Mouse (Mus musculus) cerebellum, adult 9-10 months (tissue): ENCODE measurements around the gene Kif1b.

Source experiments
- DNase-seq: peaks from one replicate; pipeline ENCODE4 v3.0.0; 2022

The Kif1b gene

DNA sequence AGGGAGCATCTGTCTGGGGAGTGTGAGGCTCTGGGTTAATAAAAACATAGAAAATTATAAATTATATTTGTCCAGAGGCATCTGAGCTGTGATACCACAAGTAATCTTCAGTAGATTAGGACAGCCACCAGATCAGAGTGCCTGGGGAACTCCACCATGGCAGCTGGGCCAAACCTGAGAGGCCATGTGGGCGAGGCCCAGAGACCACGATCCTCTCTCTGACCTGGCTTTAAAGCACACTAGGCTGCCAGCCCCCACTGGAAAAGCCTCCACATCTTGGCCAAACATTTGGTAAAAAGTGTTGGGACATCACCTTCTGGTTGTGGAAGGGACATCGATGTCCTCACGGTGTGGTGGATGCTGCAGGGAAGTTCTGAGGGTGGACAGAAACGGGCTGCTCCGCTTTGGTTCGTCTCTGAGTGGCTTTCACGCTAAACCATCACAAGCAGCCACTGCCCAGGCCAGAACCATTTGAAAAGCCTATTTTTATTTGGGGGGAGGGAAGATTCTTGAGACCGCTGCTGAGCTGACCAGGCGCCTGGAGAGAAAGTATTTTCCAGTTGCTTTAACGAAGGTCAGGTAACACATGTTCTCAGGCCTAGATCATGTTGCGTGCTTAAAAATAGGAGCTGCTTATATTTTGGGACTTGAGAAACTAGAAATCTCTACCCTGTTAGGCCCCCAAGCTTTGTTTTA lies 6.2 kb upstream of the Kif1b start:
- no peak for DNase-seq

GRCm38 (mm10) chr4:149311996-149312395 lies 4.5 kb upstream of the Kif1b start:
- DNase-seq, result no peak

DNA sequence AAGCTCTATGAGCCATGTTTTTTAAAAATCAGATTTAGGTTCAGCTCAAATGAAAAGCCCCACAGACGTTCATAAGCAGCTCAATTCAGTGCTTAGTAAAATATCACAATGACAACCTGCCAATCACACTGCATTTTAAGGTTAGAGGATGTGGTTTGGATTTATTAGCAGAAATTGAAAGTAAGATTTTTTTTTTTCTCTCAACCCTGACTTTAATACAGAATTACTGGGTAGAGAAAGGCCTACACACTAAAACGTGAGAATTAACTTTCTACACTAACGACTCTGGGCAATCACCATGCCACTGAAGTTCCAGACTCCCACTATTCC lies 963 bp upstream of the Kif1b start:
- no peak for DNase-seq

GRCm38 (mm10) chr4:149306712-149307595 lies 539 bp downstream of the Kif1b start:
- peak; percentile 93 for DNase-seq

- no peak for DNase-seq
Observed at GRCm38 (mm10) chr4:149305761-149306711, 1.5 kb downstream of the Kif1b start.

GRCm38 (mm10) chr4:149304466-149304865 lies 3.0 kb downstream of the Kif1b start:
- DNase-seq, result no peak

DNA sequence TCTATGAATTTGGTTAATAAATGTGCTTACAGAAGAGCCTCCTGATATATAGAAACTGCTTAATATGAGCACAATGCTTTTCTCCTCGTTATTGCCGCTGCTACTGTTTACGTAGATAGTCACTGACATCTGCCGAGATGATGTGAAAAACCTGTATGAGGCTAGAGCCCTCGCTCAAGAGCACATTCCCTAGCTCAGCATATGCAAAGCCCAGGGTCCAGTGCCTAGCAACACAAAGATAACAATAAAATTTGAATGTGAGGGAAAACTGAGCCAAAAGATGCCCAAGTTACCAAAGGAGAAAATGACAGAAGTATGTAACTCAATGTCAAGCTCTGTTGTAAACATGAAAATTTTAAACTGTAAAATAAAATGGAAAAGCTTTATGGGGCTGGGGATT lies 4.0 kb downstream of the Kif1b start:
- no peak for DNase-seq

DNA sequence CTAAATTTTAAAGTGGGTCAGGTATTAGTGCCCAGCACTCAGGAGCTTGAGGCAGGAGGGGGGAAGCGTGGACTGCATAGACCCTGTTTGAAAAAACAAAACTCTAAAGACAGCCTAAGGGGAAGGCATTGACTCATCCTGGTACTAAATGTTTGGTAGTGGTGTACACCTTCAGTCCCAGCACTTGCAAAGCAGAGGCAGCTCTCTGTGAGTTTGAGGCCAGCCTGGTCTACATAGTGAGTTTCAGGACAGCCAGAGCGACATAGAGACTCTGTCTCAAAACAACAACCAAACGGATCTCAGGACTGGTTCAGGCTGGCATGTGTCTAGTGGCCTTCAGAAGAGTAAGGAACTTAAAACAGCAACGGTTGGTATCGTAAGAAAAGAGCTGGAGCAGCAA lies 4.7 kb downstream of the Kif1b start:
- no peak for DNase-seq

DNA sequence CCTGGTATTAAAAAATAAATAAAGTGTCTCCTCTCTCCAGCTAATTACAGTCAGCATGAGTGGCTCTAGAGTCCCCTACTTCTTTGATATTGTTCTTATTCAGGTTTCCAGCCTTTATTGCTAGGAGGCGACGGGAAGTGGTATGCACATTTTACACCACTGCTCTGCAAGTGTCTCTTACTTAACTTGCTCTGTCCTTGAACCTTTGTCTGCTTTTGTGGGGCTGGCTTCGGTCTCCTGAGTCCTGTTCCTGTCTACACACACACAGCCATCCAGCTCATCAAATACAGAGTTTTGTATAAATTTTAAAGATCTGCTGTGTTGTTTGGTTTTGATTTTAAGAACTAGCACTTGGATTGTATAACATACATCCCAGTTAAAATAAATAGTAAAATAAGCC lies 5.4 kb downstream of the Kif1b start:
- DNase-seq, result no peak

- DNase-seq, result no peak
Observed at GRCm38 (mm10) chr4:149296501-149296900, 11.0 kb downstream of the Kif1b start.

DNA sequence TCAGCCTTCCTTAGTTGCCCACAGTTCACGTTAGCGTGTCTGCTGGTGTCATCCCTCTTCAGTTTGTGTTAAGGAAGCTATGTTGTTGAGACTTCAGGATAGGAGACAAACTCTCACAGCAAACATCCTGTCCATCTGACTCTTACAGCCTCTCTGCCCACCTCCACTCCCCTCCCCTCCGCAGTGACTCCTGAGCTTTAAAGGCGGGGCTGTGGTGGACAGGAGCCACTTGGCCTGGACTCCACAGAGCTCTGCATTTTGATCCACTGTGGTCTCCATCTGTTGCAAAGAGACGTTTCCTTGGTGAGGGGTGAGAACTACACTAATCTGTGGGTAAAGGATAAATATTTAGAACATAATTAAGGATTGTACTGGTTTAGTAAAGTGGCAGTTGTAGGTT lies 14.5 kb downstream of the Kif1b start:
- peak; percentile 73 for DNase-seq

DNA sequence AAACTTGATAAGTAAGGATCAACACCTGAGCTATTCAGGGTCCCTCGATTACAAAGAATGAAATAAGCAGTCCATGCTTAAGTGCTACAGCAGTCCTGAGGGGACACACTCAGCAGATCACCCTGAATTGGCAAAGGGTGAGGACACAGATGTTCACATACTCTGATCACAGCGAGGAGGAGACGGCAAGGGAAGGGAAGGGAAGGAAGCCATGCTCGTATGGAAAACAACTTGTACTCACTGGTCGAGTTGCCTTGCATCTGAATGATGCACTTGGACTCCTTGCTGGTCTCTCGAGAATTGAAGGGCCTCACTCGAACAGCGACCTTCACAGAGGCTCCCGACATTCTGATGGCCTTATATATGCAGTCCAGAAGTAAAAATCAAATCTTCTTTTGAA lies 16.4 kb downstream of the Kif1b start:
- no peak for DNase-seq

- no peak for DNase-seq
Observed at GRCm38 (mm10) chr4:149290157-149290750, 17.2 kb downstream of the Kif1b start.

GRCm38 (mm10) chr4:149286287-149287137 lies 21.0 kb downstream of the Kif1b start:
- no peak for DNase-seq

DNA sequence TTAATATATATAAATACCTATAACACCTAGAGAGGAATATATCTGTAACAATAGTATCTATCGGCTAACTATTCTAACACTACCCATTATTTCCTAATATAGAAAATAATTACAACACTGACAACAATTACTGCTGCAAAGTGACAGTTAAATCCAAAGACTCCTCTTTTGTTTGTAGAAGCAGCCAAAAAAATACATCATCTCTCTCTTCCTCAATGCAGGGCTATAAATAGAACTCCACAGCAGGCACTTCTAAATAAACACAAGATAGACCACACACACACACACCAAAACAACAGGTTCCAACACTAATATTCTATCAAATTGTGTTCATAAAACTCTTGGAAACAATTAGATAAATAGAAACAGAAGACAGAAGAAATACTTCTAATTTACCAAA lies 21.8 kb downstream of the Kif1b start:
- DNase-seq, result no peak

DNA sequence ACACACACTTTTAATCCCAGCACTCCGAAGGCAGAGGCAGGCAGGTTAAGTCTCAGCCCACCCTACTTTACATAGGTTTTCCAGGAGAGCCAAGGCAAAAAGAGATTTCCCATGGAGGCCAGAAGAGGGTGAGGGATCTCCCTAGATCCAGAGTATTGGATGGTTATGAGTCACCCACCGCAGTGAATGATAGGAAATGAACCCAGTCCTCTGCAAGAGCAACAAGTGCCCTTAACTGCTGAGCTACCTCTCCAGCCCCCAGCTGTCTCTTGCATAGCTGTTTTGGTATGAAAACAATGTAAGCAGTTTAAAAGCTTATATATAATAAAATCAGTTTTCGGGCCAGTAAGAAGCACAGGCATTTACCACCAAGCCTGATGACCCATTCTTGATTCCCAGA lies 24.5 kb downstream of the Kif1b start:
- DNase-seq, result no peak

- no peak for DNase-seq
Observed at GRCm38 (mm10) chr4:149282025-149282738, 25.3 kb downstream of the Kif1b start.

DNA sequence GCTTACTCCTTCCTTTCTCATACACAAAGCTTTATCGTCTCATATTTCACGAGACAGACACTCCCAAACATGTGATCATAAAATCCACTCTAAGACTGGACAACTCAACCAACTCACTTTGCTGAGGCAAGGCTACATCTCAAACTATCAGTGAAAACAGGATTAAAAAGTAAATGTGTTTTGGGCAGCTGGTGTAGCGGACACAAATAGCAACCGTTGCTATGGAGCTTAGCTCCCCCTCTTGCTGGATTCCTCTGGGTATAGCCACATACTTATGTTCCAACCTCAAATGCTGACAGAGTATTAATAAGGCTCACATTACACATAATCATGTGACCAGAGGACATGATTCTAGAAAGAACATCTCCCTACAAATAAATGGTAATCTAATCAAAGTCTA lies 29.9 kb downstream of the Kif1b start:
- DNase-seq, result no peak

DNA sequence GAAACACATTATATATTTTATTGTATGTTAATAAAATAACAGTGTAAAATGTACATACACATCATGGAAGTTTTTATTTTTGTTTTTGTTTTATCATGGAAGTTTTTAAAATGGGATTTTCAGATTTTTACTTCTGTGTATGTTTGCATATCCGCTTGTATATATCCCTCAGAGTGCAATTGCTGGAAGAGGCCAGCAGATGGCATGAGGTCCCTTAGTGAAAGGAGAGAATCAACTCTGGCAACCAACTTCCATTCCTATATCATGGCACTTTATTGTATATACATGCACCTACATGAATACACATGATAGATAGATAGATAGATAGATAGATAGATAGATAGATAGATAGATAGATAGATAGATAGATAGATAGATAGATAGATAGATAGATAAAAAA lies 34.4 kb downstream of the Kif1b start:
- no peak for DNase-seq

DNA sequence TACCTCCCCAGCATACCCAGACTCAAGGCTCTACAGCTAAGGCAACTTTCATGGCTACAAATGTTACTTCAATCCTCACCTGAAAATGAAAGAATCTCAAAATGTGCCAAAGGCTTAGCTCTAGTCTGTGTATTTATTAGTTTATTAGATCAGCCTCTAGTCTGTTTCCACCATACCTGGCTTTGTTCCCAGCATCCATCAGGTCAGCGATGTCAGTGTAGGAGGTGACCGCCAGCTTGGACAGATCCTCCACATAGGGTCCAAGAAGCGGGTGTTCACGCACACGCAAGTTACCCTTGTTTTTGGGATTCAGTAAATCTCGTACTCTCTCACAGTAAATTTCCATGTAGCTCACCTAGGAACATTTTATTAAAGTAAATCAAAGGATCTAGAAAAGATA lies 37.0 kb downstream of the Kif1b start:
- peak; percentile 57 for DNase-seq

DNA sequence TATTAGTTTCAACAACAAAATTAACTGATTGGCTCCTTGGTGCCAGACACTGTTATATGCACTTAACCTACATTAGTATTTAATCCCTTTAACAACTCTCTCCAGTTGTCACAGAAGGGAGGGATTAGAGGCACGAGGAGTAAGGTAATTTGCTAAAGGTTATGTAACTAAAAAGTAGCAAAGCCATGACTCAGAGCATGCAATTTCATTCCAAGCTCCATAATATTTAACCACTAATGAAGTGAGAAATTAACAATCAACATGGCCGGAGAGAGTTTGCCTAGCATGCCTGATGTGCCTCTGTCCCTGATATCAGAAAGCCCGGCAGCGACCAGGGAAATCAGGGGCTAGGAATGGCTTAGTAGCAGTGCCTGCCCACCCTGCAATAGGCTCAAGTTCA lies 38.5 kb downstream of the Kif1b start:
- no peak for DNase-seq
